Mouse (Mus musculus): ENCODE measurements around the gene Eci2. TPM values are rescaled to one million over a fixed set of nuclear protein-coding genes. Genes with fewer than 3 reads are reported as not detected.
"Not testable (repeated sequence)": the region's sequence is repeated elsewhere in the genome, so short reads cannot be mapped to it uniquely, and the experiment has no call there.

Eci2 gene
- 100 to 1,000 TPM in 1 of 2 experiments, 10 to 100 TPM in 1; 94.7 to 124 TPM for total RNA-seq (2021)
- long read RNA-seq, experiment 1, transcript Eci2-201 (10 exons, 1,746 nt), result minor isoform, 38 of 176 reads
- long read RNA-seq, experiment 1, transcript Eci2-211 (10 exons, 1,426 nt), result major isoform, 73 of 176 reads
- long read RNA-seq, experiment 1, transcript Eci2-213 (10 exons, 1,414 nt), result minor isoform, 15 of 176 reads
- long read RNA-seq, experiment 1, partial matches to known transcripts, result 6 of 176 reads
- long read RNA-seq, experiment 1, other reads (novel, unspliced or antisense), result 44 of 176 reads
- long read RNA-seq, experiment 2, transcript Eci2-201 (10 exons, 1,746 nt), result minor isoform, 41 of 190 reads
- long read RNA-seq, experiment 2, transcript Eci2-213 (10 exons, 1,414 nt), result minor isoform, 9 of 190 reads
- long read RNA-seq, experiment 2, transcript Eci2-211 (10 exons, 1,426 nt), result major isoform, 79 of 190 reads
- long read RNA-seq, experiment 2, partial matches to known transcripts, result 5 of 190 reads
- long read RNA-seq, experiment 2, other reads (novel, unspliced or antisense), result 56 of 190 reads

DNA sequence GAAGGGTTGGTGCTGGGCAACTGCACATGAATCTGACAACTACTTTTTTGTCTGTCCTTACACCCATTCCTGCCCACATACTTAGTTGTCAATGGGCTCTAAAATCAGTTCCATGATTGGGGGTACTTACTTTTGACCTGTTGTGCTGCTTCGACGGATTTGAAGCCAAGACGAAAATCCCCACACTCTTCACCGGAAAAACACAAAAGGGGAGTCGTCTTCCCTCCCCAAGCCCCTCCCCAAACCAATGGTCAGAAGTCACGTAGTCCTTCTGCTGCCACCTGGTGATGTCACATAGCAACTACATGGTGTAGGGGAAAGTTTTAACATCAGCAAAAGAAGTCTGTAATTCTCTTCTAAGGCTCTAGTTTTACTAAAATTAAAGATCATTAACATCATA, at the start of gene Eci2:
Gene Eci2 (minus strand): TSS at position 218 of the 400 bp plus-strand sequence.
- intact Hi-C loops (cut with DNase I; ENCODE audit: low total_unique reads), result loop anchor here (10.0 kb wide), 1 partner anchor 52 kb away; no protein-coding TSS in a partner anchor
- DNase-seq, result peak; percentile 16

GRCm38 (mm10) chr13:35074862-35075261, 48.0 kb upstream of the Eci2 start:
- no peak for DNase-seq
- intact Hi-C loops (cut with DNase I; ENCODE audit: low total_unique reads), result no loop called here

- no peak for DNase-seq
- intact Hi-C loops (cut with DNase I; ENCODE audit: low total_unique reads), result no loop called here
Measured at GRCm38 (mm10) chr13:35070485-35071472, 43.9 kb upstream of the Eci2 start.

GRCm38 (mm10) chr13:35067084-35067483, 40.2 kb upstream of the Eci2 start:
- no peak for DNase-seq
- intact Hi-C loops (cut with DNase I; ENCODE audit: low total_unique reads), result no loop called here

DNA sequence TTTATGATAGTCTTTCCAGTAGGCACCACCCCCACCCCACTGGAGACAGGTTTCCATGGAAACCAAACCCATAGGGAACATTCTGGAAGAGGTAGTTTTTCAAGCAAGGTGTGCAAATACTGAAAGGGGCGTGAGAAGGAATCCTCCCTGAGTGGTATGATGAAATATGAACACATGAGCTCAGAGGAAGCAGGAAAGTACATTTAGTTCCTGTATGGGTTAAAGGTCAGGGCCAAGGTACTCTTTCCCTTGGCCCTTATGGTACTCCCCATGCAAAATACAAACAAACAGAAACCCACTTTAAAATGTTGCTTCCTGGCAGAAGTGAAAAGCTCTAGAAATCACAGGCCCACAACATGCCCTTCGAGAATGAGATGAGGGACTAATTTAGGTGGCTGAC, 39.1 kb upstream of the Eci2 start:
- intact Hi-C loops (cut with DNase I; ENCODE audit: low total_unique reads), result no loop called here
- DNase-seq, result no peak

GRCm38 (mm10) chr13:35064381-35064780, 37.5 kb upstream of the Eci2 start:
- DNase-seq, result no peak
- intact Hi-C loops (cut with DNase I; ENCODE audit: low total_unique reads), result no loop called here

DNA sequence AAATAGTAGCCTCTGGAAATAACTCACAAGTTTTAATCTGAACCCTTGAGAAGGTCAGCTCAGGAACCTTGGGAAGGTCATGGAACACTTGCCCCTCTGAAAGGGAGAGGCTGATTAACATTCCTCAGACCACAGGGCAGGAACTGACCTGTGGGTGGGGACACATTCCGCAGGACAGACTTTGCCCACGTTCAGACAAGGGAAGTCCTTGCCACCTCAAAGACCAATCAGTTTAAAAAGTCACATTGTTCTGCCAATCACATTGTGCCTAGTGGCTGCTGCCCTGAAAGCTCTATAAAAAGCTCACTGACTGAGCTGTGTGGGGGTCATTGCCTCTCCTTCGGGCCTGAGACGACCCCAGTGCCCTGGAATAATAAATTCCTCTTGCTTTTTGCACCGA, 31.2 kb upstream of the Eci2 start:
- DNase-seq, result no peak
- intact Hi-C loops (cut with DNase I; ENCODE audit: low total_unique reads), result no loop called here

DNA sequence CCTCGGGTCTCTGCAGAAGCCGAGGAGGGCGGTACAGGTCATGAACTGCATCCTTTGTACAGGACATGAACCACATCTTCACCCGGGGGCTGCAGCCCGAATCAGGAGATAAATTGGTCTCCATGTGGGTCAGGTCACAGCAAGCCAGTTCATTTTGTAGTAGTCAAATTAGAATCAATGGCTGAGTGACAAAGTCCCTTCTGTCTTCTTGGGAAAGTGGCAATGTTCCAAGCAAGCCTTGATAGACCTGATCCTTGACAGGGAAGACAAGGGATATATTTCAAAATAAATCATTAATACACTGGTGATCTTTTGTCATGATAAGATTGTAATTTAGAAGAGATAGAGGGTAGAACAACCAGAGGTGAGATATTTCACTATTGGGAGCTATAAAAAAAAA, 9.6 kb upstream of the Eci2 start:
- DNase-seq, result no peak
- intact Hi-C loops (cut with DNase I; ENCODE audit: low total_unique reads), result no loop called here

DNA sequence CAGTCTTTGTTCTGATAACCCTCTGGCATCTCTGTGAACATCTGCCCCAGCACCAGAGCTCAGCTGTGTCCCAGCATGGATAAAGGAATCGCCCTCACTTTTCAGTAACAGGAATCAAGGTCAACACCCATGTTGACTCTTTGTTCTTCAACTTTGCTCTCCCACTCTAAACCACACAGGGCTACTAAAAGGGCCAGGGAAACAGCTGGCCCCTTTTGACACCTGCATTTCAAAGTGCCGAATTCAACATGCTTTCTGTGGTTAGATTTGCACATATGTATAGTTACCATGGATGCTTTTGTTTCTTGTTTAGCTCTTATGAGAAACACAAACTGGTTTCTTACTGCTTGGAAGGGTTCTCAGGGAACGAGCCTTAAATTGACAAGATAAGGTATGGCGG, 8.8 kb upstream of the Eci2 start:
- intact Hi-C loops (cut with DNase I; ENCODE audit: low total_unique reads), result no loop called here
- DNase-seq, result no peak

DNA sequence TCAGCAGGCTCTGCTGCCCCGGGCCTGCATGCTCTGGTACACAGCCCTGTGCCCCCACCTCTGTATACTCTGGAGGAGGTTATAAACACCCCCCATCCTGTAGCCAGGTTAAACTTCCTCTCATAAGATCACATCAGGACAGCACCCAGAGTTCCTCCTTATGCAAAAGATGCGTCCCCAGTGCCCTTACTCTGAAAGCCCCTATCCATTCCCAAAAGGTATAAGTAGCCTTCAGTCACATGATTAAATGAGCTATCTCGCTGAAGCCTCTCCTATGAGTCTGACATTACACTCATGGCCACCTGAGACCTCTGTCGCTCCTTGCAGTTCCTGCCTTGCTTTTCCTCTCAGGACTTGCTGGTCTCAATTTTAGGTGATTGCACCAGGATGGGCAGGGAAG, 6.7 kb upstream of the Eci2 start:
- no peak for DNase-seq
- intact Hi-C loops (cut with DNase I; ENCODE audit: low total_unique reads), result no loop called here

DNA sequence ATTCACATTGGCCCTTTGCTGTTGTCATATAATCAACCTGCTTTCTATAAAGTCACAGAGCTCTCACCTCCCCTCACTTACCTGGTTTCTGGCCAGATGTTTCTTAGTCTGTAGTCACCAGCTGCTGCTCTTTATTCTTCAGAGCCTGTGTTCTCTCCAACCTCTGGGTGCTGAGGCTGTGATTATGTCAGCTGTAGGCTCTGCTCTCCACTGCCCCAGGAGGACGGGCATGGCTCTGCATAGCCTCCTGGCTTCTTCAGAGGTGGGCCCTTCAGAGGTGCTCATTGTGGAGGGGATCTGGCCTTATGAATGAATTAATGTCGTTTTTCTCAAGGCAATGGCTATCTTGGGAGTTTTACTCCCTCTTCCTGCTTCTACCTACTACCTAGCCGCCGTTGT, 4.8 kb upstream of the Eci2 start:
- intact Hi-C loops (cut with DNase I; ENCODE audit: low total_unique reads), result no loop called here
- no peak for DNase-seq

GRCm38 (mm10) chr13:35030979-35031683, 4.2 kb upstream of the Eci2 start:
- DNase-seq, result no peak
- intact Hi-C loops (cut with DNase I; ENCODE audit: low total_unique reads), result no loop called here

GRCm38 (mm10) chr13:35028365-35028764, 1.5 kb upstream of the Eci2 start:
- intact Hi-C loops (cut with DNase I; ENCODE audit: low total_unique reads), result loop anchor here (10.0 kb wide), 1 partner anchor 54 kb away; no protein-coding TSS in a partner anchor
- DNase-seq, result no peak

DNA sequence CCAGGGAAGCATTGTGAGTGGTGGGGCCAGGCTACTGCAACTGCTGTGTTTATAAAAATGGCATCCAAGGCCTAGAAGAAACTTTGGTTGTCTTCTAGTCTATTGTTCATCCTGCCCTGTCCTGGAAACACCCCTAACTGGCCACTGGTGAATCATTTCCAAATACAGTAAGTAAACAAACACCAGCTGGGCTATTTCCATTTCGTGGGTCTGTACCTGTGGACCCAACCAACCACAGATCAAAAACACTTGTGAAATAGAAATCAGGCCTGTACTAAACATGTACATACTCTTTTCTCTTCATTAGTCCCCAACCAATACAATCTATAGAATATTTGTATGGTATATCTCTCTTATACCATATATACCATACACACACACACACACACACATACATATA, 3.5 kb downstream of the Eci2 start:
- intact Hi-C loops (cut with DNase I; ENCODE audit: low total_unique reads), result loop anchor here (10.0 kb wide), 1 partner anchor 49 kb away; no protein-coding TSS in a partner anchor
- not testable (repeated sequence) for DNase-seq

DNA sequence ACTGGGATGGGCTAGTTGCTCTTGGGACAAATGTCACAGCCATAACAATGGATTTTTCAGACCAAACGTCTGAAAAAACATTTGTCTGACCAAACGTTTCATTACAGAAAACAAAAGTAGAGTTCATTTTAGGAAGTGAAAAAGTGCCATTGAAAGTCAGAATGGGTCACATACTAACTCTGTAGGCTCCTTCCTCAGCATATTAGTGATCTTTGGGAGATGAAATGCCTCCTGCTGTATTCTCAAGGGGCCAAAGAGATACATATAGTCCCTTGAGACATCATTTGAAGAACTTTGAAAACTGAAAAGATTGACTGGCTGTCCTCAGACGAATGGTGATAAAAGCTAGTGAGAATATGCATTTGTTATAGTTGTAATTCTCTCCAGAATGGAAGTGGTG, 6.5 kb downstream of the Eci2 start:
- no peak for DNase-seq
- intact Hi-C loops (cut with DNase I; ENCODE audit: low total_unique reads), result loop anchor here (10.0 kb wide), 1 partner anchor 46 kb away; no protein-coding TSS in a partner anchor

- DNase-seq, result no peak
- intact Hi-C loops (cut with DNase I; ENCODE audit: low total_unique reads), result no loop called here
Measured at GRCm38 (mm10) chr13:35018866-35019536, 7.9 kb downstream of the Eci2 start.

DNA sequence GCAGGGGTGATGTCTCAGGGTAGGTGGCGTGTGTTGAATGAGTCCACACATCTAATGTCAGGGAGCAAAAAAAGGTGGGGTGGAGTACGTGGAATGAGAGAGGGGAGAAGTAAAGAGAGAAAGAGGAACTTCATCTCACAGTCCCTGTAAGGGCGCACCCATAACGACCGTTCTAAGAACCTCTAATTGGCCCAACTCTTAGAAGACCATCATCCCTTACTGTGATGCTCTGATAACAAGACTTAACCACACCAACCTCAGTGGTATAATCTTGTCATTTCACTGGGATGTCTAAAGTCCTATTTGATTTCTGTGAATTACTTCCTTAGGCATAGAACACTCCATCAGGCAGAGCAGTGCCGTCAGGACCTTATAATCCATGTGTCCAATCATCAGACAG, 9.5 kb downstream of the Eci2 start:
- no peak for DNase-seq
- intact Hi-C loops (cut with DNase I; ENCODE audit: low total_unique reads), result no loop called here

DNA sequence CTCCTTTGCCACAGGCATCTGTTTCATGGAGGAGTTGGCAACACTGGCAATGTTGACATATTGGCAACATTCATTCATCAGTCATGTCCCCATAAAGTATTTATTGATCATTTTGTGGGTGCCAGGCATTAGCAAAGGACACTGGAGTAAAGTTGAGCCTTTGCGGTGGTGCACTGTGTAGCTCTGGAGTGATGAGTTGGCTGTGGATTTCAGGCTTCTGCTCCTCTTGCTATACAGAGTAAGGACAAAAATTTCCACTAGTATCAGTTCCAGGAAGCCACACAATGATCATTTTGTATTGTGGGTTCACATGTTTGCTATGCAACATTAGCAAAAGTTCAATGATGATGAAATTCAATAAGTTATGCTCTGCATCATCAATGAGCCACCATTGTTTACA, 10.8 kb downstream of the Eci2 start:
- intact Hi-C loops (cut with DNase I; ENCODE audit: low total_unique reads), result no loop called here
- DNase-seq, result no peak

GRCm38 (mm10) chr13:34995925-34996324, 31.0 kb downstream of the Eci2 start:
- intact Hi-C loops (cut with DNase I; ENCODE audit: low total_unique reads), result no loop called here

More at GRCm38 (mm10) chr13:34995925-34996324, 31.0 kb downstream of the Eci2 start:
- peak; percentile 5 for DNase-seq
